Comparison of ENCODE assay signal across 8 mouse cellular contexts in genomic region chr10:79766001-79766507, GRCm38 (mm10). TPM values are rescaled to one million over a fixed set of nuclear protein-coding genes. Genes with fewer than 3 reads are reported as not detected.
DNase-seq lines count a peak whose midpoint lies in the region; ATAC-seq and TF ChIP-seq lines count a peak whose summit lies in the region.

No protein-coding gene starts in this region.

- no peak for DNase-seq in left cerebral cortex, adult 2 months (ENCODE audit: extremely low spot score in 1 of 2, low spot score in 2 of 2)
- DNase-seq in left cerebral cortex, adult 11 months (ENCODE audit: low spot score), result no peak
- no peak for DNase-seq in urinary bladder, postnatal 36 days (ENCODE audit: low spot score in 2 of 2)
- DNase-seq in thymus, postnatal 36 days, result no peak
- DNase-seq in left cerebral cortex, postnatal 10 days (ENCODE audit: extremely low spot score in 1 of 2, low spot score in 2 of 2), result no peak

- H3K4me3 ChIP-seq in left cerebral cortex, adult 2 months, result peak overlapping the region; percentile 96
- peak overlapping the region; percentile 88 for H3K4me3 ChIP-seq in embryonic facial prominence, embryonic 15.5 days (replicated peaks)
- peak overlapping the region; percentile 87 for H3K4me3 ChIP-seq in kidney, embryonic 16.5 days (ENCODE audit: low read length)
- H3K4me3 ChIP-seq in neural tube, embryonic 13.5 days, result peak overlapping the region; percentile 95

- peaks cover 40% of the 10 kb centered on the region for H3K4me1 ChIP-seq in embryonic facial prominence, embryonic 15.5 days
- H3K4me1 ChIP-seq in kidney, embryonic 16.5 days (ENCODE audit: insufficient read depth, low read length), result peaks cover 33% of the 10 kb centered on the region
- peaks cover 40% of the 10 kb centered on the region for H3K4me1 ChIP-seq in neural tube, embryonic 13.5 days (replicated peaks)

- no peak for TF ChIP-seq CTCF in left cerebral cortex, adult 2 months (IDR thresholded peaks at IDR 0.05)

- H3K9ac ChIP-seq in embryonic facial prominence, embryonic 15.5 days, result peak overlapping the region; percentile 97
- H3K9ac ChIP-seq in kidney, embryonic 16.5 days (replicated peaks; ENCODE audit: low read length), result peak overlapping the region; percentile 92
- H3K9ac ChIP-seq in neural tube, embryonic 13.5 days, result peak overlapping the region; percentile 96

- H3K36me3 ChIP-seq in embryonic facial prominence, embryonic 15.5 days, result peaks cover 19% of the 10 kb centered on the region
- H3K36me3 ChIP-seq in kidney, embryonic 16.5 days (ENCODE audit: insufficient read depth, low read length), result peaks cover 17% of the 10 kb centered on the region
- peaks cover 18% of the 10 kb centered on the region for H3K36me3 ChIP-seq in neural tube, embryonic 13.5 days

- H3K27ac ChIP-seq in left cerebral cortex, adult 2 months, result peak overlapping the region; percentile 95
- H3K27ac ChIP-seq in embryonic facial prominence, embryonic 15.5 days (replicated peaks), result peak overlapping the region; percentile 96
- H3K27ac ChIP-seq in kidney, embryonic 16.5 days (ENCODE audit: low read length), result peak overlapping the region; percentile 97
- H3K27ac ChIP-seq in neural tube, embryonic 13.5 days (replicated peaks), result peak overlapping the region; percentile 94

- H3K9me3 ChIP-seq in embryonic facial prominence, embryonic 15.5 days (replicated peaks), result no peaks in the 10 kb centered on the region
- H3K9me3 ChIP-seq in kidney, embryonic 16.5 days (ENCODE audit: low read length), result no peaks in the 10 kb centered on the region
- no peaks in the 10 kb centered on the region for H3K9me3 ChIP-seq in neural tube, embryonic 13.5 days

- 5% methylated on average over 16 of the region's 16 CpGs for WGBS in embryonic facial prominence, embryonic 15.5 days
- WGBS in kidney, embryonic 16.5 days, result 5% methylated on average over 15 of the region's 16 CpGs
- WGBS in neural tube, embryonic 13.5 days, result 10% methylated on average over 16 of the region's 16 CpGs

- H3K4me2 ChIP-seq in embryonic facial prominence, embryonic 15.5 days (replicated peaks), result peak overlapping the region; percentile 83
- peak overlapping the region; percentile 95 for H3K4me2 ChIP-seq in kidney, embryonic 16.5 days (replicated peaks; ENCODE audit: low read depth, low read length)
- peak overlapping the region; percentile 96 for H3K4me2 ChIP-seq in neural tube, embryonic 13.5 days

- intact Hi-C loops in left cerebral cortex, adult 2 months (cut with DNase I), result loop anchor here (2.0 kb wide), 1 partner anchor 61 kb away; the partner anchor contains the start of gene Bsg
- intact Hi-C loops in left cerebral cortex, postnatal 10 days (cut with DNase I), result no loop called here

- no peak for ATAC-seq in embryonic facial prominence, embryonic 15.5 days (ENCODE audit: insufficient number of reproducible peaks, low FRiP score, low TSS enrichment, low read depth)
- ATAC-seq in kidney, embryonic 16.5 days (ENCODE audit: low FRiP score, low TSS enrichment), result peak; percentile 17
- ATAC-seq in neural tube, embryonic 13.5 days (ENCODE audit: low read depth), result no peak

- no peaks in the 10 kb centered on the region for H3K27me3 ChIP-seq in embryonic facial prominence, embryonic 15.5 days
- H3K27me3 ChIP-seq in kidney, embryonic 16.5 days (ENCODE audit: insufficient read depth, low read length), result no peaks in the 10 kb centered on the region
- no peaks in the 10 kb centered on the region for H3K27me3 ChIP-seq in neural tube, embryonic 13.5 days

RNA-seq across cellular contexts. Expression of gene Rnf126, which starts 0.7 kb away (rescaled TPM):
- 10 to 100 TPM; 93.3 to 97.5 TPM for total RNA-seq in left cerebral cortex, adult 2 months (2021)
- 110 and 127 TPM in 2 replicates for polyA plus RNA-seq in embryonic facial prominence, embryonic 15.5 days (2015; fragmentation: Nextera tagmentation; extraction: Ambion mirVana)
- 66.4 and 77.0 TPM in 2 replicates for polyA plus RNA-seq in kidney, embryonic 16.5 days (2015; fragmentation: Nextera tagmentation; extraction: Ambion mirVana)
- polyA plus RNA-seq in neural tube, embryonic 13.5 days (2015; fragmentation: Nextera tagmentation; extraction: Ambion mirVana), result 96.2 and 98.5 TPM in 2 replicates
- total RNA-seq in left cerebral cortex, postnatal 10 days (2021), result 10 to 100 TPM; 90.7 to 95.8 TPM

RNA-seq across cellular contexts. Expression of gene Fstl3, which starts 11.0 kb away (rescaled TPM):
- total RNA-seq in left cerebral cortex, adult 2 months (2021), result 1 to 10 TPM; 2.5 to 2.6 TPM
- 20.1 and 20.2 TPM in 2 replicates for polyA plus RNA-seq in embryonic facial prominence, embryonic 15.5 days (2015; fragmentation: Nextera tagmentation; extraction: Ambion mirVana)
- polyA plus RNA-seq in kidney, embryonic 16.5 days (2015; fragmentation: Nextera tagmentation; extraction: Ambion mirVana), result 23.9 and 26.4 TPM in 2 replicates
- polyA plus RNA-seq in neural tube, embryonic 13.5 days (2015; fragmentation: Nextera tagmentation; extraction: Ambion mirVana), result 1.9 and 2.8 TPM in 2 replicates
- total RNA-seq in left cerebral cortex, postnatal 10 days (2021), result 1 to 10 TPM; 1.7 to 2.6 TPM

RNA-seq across cellular contexts. Expression of gene Fgf22, which starts 11.2 kb away (rescaled TPM):
- 1 to 10 TPM; 4.5 to 4.8 TPM for total RNA-seq in left cerebral cortex, adult 2 months (2021)
- polyA plus RNA-seq in embryonic facial prominence, embryonic 15.5 days (2015; fragmentation: Nextera tagmentation; extraction: Ambion mirVana), result 2.5 and 3.9 TPM in 2 replicates
- 0.14 and 0.39 TPM in 2 replicates for polyA plus RNA-seq in kidney, embryonic 16.5 days (2015; fragmentation: Nextera tagmentation; extraction: Ambion mirVana)
- polyA plus RNA-seq in neural tube, embryonic 13.5 days (2015; fragmentation: Nextera tagmentation; extraction: Ambion mirVana), result 1.7 and 2.7 TPM in 2 replicates
- total RNA-seq in left cerebral cortex, postnatal 10 days (2021), result 1 to 10 TPM; 1.9 to 3.0 TPM

RNA-seq across cellular contexts. Expression of gene Polrmt, which starts 19.7 kb away (rescaled TPM):
- total RNA-seq in left cerebral cortex, adult 2 months (2021), result 10 to 100 TPM; 45.1 to 51.6 TPM
- polyA plus RNA-seq in embryonic facial prominence, embryonic 15.5 days (2015; fragmentation: Nextera tagmentation; extraction: Ambion mirVana), result 41.6 and 46.6 TPM in 2 replicates
- polyA plus RNA-seq in kidney, embryonic 16.5 days (2015; fragmentation: Nextera tagmentation; extraction: Ambion mirVana), result 60.9 and 63.8 TPM in 2 replicates
- 40.7 and 41.2 TPM in 2 replicates for polyA plus RNA-seq in neural tube, embryonic 13.5 days (2015; fragmentation: Nextera tagmentation; extraction: Ambion mirVana)
- total RNA-seq in left cerebral cortex, postnatal 10 days (2021), result 10 to 100 TPM; 40.1 to 43.7 TPM

RNA-seq across cellular contexts. Expression of gene Prss57, which starts 24.7 kb away (rescaled TPM):
- total RNA-seq in left cerebral cortex, adult 2 months (2021), result under 1 TPM; 0.58 to 0.75 TPM
- polyA plus RNA-seq in embryonic facial prominence, embryonic 15.5 days (2015; fragmentation: Nextera tagmentation; extraction: Ambion mirVana), result 0.07 TPM in 1 of 2 replicates, not detected in the other
- not detected in 2 replicates for polyA plus RNA-seq in kidney, embryonic 16.5 days (2015; fragmentation: Nextera tagmentation; extraction: Ambion mirVana)
- polyA plus RNA-seq in neural tube, embryonic 13.5 days (2015; fragmentation: Nextera tagmentation; extraction: Ambion mirVana), result 0.07 and 0.69 TPM in 2 replicates
- total RNA-seq in left cerebral cortex, postnatal 10 days (2021), result under 1 TPM; 0.32 to 0.54 TPM
